Comparison of ENCODE assay signal across 27 mouse cellular contexts in the genomic region with DNA sequence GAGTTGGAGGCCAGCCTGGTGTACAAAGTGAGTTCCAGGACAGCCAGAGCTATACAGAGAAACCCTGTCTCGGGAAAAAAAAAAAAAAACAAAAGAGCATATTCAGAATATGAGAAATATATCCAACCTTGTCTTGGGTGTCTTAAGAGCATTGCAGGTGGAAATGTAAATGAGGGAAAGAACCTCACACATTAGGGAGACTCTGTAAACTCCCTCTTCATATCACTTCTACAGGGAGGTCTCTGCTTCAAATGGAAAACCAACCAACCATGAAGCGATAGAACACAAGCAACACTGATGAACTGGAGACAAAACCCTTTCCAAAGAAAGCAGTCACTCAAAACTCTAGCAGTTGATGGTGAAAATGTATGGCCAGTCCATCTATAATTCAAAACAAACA. TPM values are rescaled to one million over a fixed set of nuclear protein-coding genes. Genes with fewer than 3 reads are reported as not detected.
DNase-seq lines count a peak whose midpoint lies in the region; ATAC-seq and TF ChIP-seq lines count a peak whose summit lies in the region.
"Had no signal": no experiment of that assay in that cellular context is flagged by ENCODE, and none has a peak within 500 bp of the region (broad histone marks: within the 10 kb centered on the region; RNA-seq: fewer than 3 reads in every experiment).

No protein-coding gene starts in this region.

- H3K9me3 ChIP-seq in forebrain, embryonic 13.5 days (replicated peaks): no peaks in the 10 kb centered on the region
- no peaks in the 10 kb centered on the region for H3K9me3 ChIP-seq in forebrain, postnatal 0 days (ENCODE audit: low read length)
- H3K9me3 ChIP-seq in hindbrain, embryonic 15.5 days: no peaks in the 10 kb centered on the region
- H3K9me3 ChIP-seq in hindbrain, embryonic 16.5 days (ENCODE audit: control insufficient read depth, low read length): no peaks in the 10 kb centered on the region
- no peaks in the 10 kb centered on the region for H3K9me3 ChIP-seq in midbrain, embryonic 13.5 days
- no peaks in the 10 kb centered on the region for H3K9me3 ChIP-seq in midbrain, embryonic 11.5 days (ENCODE audit: control insufficient read depth, low read length)
- no peaks in the 10 kb centered on the region for H3K9me3 ChIP-seq in MEL (replicated peaks; ENCODE audit: insufficient read depth, low read length)
- H3K9me3 ChIP-seq: embryonic facial prominence, embryonic 10.5 days; embryonic facial prominence, embryonic 13.5 days; forebrain, embryonic 12.5 days; heart, embryonic 12.5 days had no signal

- H3K9ac ChIP-seq in forebrain, embryonic 13.5 days: no peak overlapping the region
- H3K9ac ChIP-seq in forebrain, postnatal 0 days: no peak overlapping the region
- no peak overlapping the region for H3K9ac ChIP-seq in hindbrain, embryonic 15.5 days
- H3K9ac ChIP-seq in hindbrain, embryonic 16.5 days (ENCODE audit: low read depth, low read length): no peak overlapping the region
- no peak overlapping the region for H3K9ac ChIP-seq in midbrain, embryonic 13.5 days (replicated peaks)
- H3K9ac ChIP-seq in midbrain, embryonic 11.5 days (ENCODE audit: low read length): no peak overlapping the region
- peak overlapping the region; percentile 96 for H3K9ac ChIP-seq in MEL (ENCODE audit: control insufficient read depth, low read depth, low read length, poor library complexity, severe bottlenecking)
- H3K9ac ChIP-seq: embryonic facial prominence, embryonic 13.5 days; heart, embryonic 12.5 days had no signal

- no peak overlapping the region for H3K4me3 ChIP-seq in forebrain, embryonic 13.5 days
- H3K4me3 ChIP-seq in forebrain, postnatal 0 days (ENCODE audit: low read depth, low read length): no peak overlapping the region
- H3K4me3 ChIP-seq in hindbrain, embryonic 15.5 days: no peak overlapping the region
- no peak overlapping the region for H3K4me3 ChIP-seq in hindbrain, embryonic 16.5 days (ENCODE audit: low read length)
- H3K4me3 ChIP-seq in midbrain, embryonic 13.5 days (replicated peaks): 0 out of 2 replicates have a peak overlapping the region, but pooled peaks have one; percentile 98
- H3K4me3 ChIP-seq in midbrain, embryonic 11.5 days (ENCODE audit: low read depth, low read length): no peak overlapping the region
- H3K4me3 ChIP-seq in MEL (ENCODE audit: control insufficient read depth in 1 of 2, insufficient read depth in 1 of 2, low read depth in 2 of 2, low read length in 2 of 2): no peak overlapping the region
- H3K4me3 ChIP-seq: heart, embryonic 12.5 days had no signal

- H3K79me2 ChIP-seq in MEL (ENCODE audit: control insufficient read depth, insufficient read depth, low read length, poor library complexity): peaks cover 66% of the 10 kb centered on the region

- ATAC-seq in forebrain, embryonic 13.5 days: no peak
- no peak for ATAC-seq in forebrain, postnatal 0 days
- ATAC-seq in hindbrain, embryonic 15.5 days (ENCODE audit: low FRiP score, low read depth): no peak
- no peak for ATAC-seq in hindbrain, embryonic 16.5 days
- no peak for ATAC-seq in midbrain, embryonic 13.5 days
- no peak for ATAC-seq in midbrain, embryonic 11.5 days (ENCODE audit: low FRiP score)
- ATAC-seq: activated CD4-positive, CD25-positive, alpha-beta regulatory T cell, adult 4 months; forebrain, embryonic 16.5 days had no signal

- 86% methylated on average over 2 of the region's 2 CpGs for WGBS in forebrain, embryonic 13.5 days
- 77% methylated on average over 2 of the region's 2 CpGs for WGBS in forebrain, postnatal 0 days
- 85% methylated on average over 2 of the region's 2 CpGs for WGBS in hindbrain, embryonic 15.5 days
- WGBS in hindbrain, embryonic 16.5 days: 76% methylated on average over 2 of the region's 2 CpGs
- WGBS in midbrain, embryonic 13.5 days: 90% methylated on average over 2 of the region's 2 CpGs
- WGBS in midbrain, embryonic 11.5 days: 90% methylated on average over 2 of the region's 2 CpGs

- 0 out of 2 replicates have a peak, but pooled peaks cover 6% of the 10 kb centered on the region for H3K36me3 ChIP-seq in forebrain, embryonic 13.5 days (ENCODE audit: poor library complexity, severe bottlenecking)
- H3K36me3 ChIP-seq in forebrain, postnatal 0 days (ENCODE audit: insufficient read depth): 0 out of 2 replicates have a peak, but pooled peaks cover 3% of the 10 kb centered on the region
- H3K36me3 ChIP-seq in hindbrain, embryonic 15.5 days: no peaks in the 10 kb centered on the region
- no peaks in the 10 kb centered on the region for H3K36me3 ChIP-seq in hindbrain, embryonic 16.5 days (ENCODE audit: control insufficient read depth, insufficient read depth, low read length)
- H3K36me3 ChIP-seq in midbrain, embryonic 13.5 days: peaks cover 7% of the 10 kb centered on the region; the same call in 1 of the 2 replicates
- H3K36me3 ChIP-seq in midbrain, embryonic 11.5 days (ENCODE audit: control insufficient read depth, insufficient read depth, low read length): no peaks in the 10 kb centered on the region
- peaks cover 10 to 54% of the 10 kb centered on the region in 2 experiments; a peak in 3 of 4 replicates for H3K36me3 ChIP-seq in MEL (ENCODE audit: control insufficient read depth in 1 of 2, insufficient read depth in 2 of 2, low read length in 2 of 2)
- H3K36me3 ChIP-seq: heart, embryonic 12.5 days had no signal

- TF ChIP-seq POLR2A in MEL (IDR thresholded peaks at IDR 0.05; ENCODE audit: control insufficient read depth in 1 of 2, insufficient read depth in 1 of 2, low read depth in 1 of 2, low read length in 2 of 2, poor library complexity in 1 of 2): no peak

- TF ChIP-seq RAD21 in MEL (IDR thresholded peaks at IDR 0.05; ENCODE audit: low read depth, low read length): no peak

- H3K27ac ChIP-seq in forebrain, embryonic 13.5 days: no peak overlapping the region
- no peak overlapping the region for H3K27ac ChIP-seq in forebrain, postnatal 0 days (ENCODE audit: low read depth, low read length)
- H3K27ac ChIP-seq in hindbrain, embryonic 15.5 days (replicated peaks): no peak overlapping the region
- H3K27ac ChIP-seq in hindbrain, embryonic 16.5 days (ENCODE audit: low read depth, low read length): no peak overlapping the region
- no peak overlapping the region for H3K27ac ChIP-seq in midbrain, embryonic 13.5 days
- H3K27ac ChIP-seq in midbrain, embryonic 11.5 days (ENCODE audit: low read depth, low read length): no peak overlapping the region
- H3K27ac ChIP-seq in MEL (ENCODE audit: control insufficient read depth, low read depth, low read length): peak overlapping the region; percentile 62; the same call in 1 of the 2 replicates
- H3K27ac ChIP-seq: embryonic facial prominence, embryonic 10.5 days; embryonic facial prominence, embryonic 13.5 days; forebrain, embryonic 12.5 days; gastrocnemius, adult 2 months had no signal

- H3K4me2 ChIP-seq in forebrain, embryonic 13.5 days: 0 out of 2 replicates have a peak overlapping the region, but pooled peaks have one; percentile 83
- H3K4me2 ChIP-seq in forebrain, postnatal 0 days (ENCODE audit: low read depth): no peak overlapping the region
- 0 out of 2 replicates have a peak overlapping the region, but pooled peaks have one; percentile 74 for H3K4me2 ChIP-seq in hindbrain, embryonic 15.5 days
- no peak overlapping the region for H3K4me2 ChIP-seq in hindbrain, embryonic 16.5 days (ENCODE audit: low read length)
- H3K4me2 ChIP-seq in midbrain, embryonic 13.5 days (replicated peaks): peak overlapping the region; percentile 68; the same call in 1 of the 2 replicates
- H3K4me2 ChIP-seq in midbrain, embryonic 11.5 days: no peak overlapping the region

- DNase-seq in forebrain, postnatal 0 days: no peak
- DNase-seq in midbrain, embryonic 11.5 days (ENCODE audit: low spot score, missing footprints): no peak
- DNase-seq in MEL (ENCODE audit: low read depth, low spot score): no peak
- no peak for DNase-seq in urinary bladder, postnatal 25 days (ENCODE audit: low spot score)
- DNase-seq: adrenal gland, adult 8-10 months; adrenal gland, postnatal 25 days; B cell, adult 2 months; cerebellum, adult 11-12 months; cerebellum, adult 8-10 months; cerebellum, postnatal 10 days; cerebellum, postnatal 36 days; embryo, embryonic 11 days; gastrocnemius, adult 2 months; gastrocnemius, postnatal 14 days; heart, adult 18-20 months; heart, postnatal 14 days; heart, postnatal 4 days had no signal

- TF ChIP-seq CTCF in forebrain, postnatal 0 days (IDR thresholded peaks at IDR 0.05; ENCODE audit: low read depth): no peak
- TF ChIP-seq CTCF in MEL (IDR thresholded peaks at IDR 0.05 in 2 of 3, conservative IDR thresholded peaks at IDR 0.05 in 1 of 3; ENCODE audit: control insufficient read depth in 1 of 3, insufficient read depth in 1 of 3, low read depth in 2 of 3, low read length in 3 of 3, poor library complexity in 1 of 3, severe bottlenecking in 1 of 3): no peak

- H3K27me3 ChIP-seq in forebrain, embryonic 13.5 days: no peaks in the 10 kb centered on the region
- H3K27me3 ChIP-seq in forebrain, postnatal 0 days (ENCODE audit: insufficient read depth, low read length): no peaks in the 10 kb centered on the region
- no peaks in the 10 kb centered on the region for H3K27me3 ChIP-seq in hindbrain, embryonic 15.5 days
- no peaks in the 10 kb centered on the region for H3K27me3 ChIP-seq in hindbrain, embryonic 16.5 days (replicated peaks; ENCODE audit: control insufficient read depth, insufficient read depth, low read length)
- no peaks in the 10 kb centered on the region for H3K27me3 ChIP-seq in midbrain, embryonic 13.5 days
- H3K27me3 ChIP-seq in midbrain, embryonic 11.5 days (ENCODE audit: control insufficient read depth, insufficient read depth, low read length): no peaks in the 10 kb centered on the region
- H3K27me3 ChIP-seq in MEL (ENCODE audit: control insufficient read depth in 1 of 2, insufficient read depth in 2 of 2, low read length in 2 of 2): no peaks in the 10 kb centered on the region
- H3K27me3 ChIP-seq: embryonic facial prominence, embryonic 13.5 days; forebrain, embryonic 12.5 days; heart, embryonic 12.5 days had no signal

- peaks cover 29% of the 10 kb centered on the region for H3K4me1 ChIP-seq in forebrain, embryonic 13.5 days
- H3K4me1 ChIP-seq in forebrain, postnatal 0 days (ENCODE audit: insufficient read depth): peaks cover 17% of the 10 kb centered on the region; the same call in 1 of the 2 replicates
- peaks cover 35% of the 10 kb centered on the region for H3K4me1 ChIP-seq in hindbrain, embryonic 15.5 days (replicated peaks)
- H3K4me1 ChIP-seq in hindbrain, embryonic 16.5 days (ENCODE audit: control insufficient read depth, insufficient read depth, low read depth, low read length): peaks cover 13% of the 10 kb centered on the region
- H3K4me1 ChIP-seq in midbrain, embryonic 13.5 days (replicated peaks): peaks cover 38% of the 10 kb centered on the region
- peaks cover 15% of the 10 kb centered on the region for H3K4me1 ChIP-seq in midbrain, embryonic 11.5 days (ENCODE audit: control insufficient read depth, insufficient read depth, low read length)
- peaks cover 20 to 38% of the 10 kb centered on the region in 2 experiments for H3K4me1 ChIP-seq in MEL (ENCODE audit: control insufficient read depth in 1 of 2, insufficient read depth in 2 of 2, low read length in 2 of 2)

- TF ChIP-seq EP300 in MEL (IDR thresholded peaks at IDR 0.05; ENCODE audit: low read depth in 1 of 2, low read length in 2 of 2): no peak

RNA-seq across cellular contexts. Expression of gene Sos1, which starts 2.6 kb away (rescaled TPM):
- 6.6 and 6.9 TPM in 2 replicates for polyA plus RNA-seq in forebrain, embryonic 13.5 days (2015; fragmentation: Nextera tagmentation; extraction: Ambion mirVana)
- total RNA-seq in forebrain, postnatal 0 days (2014; rRNA removed): 20.9 and 29.3 TPM in 2 replicates
- 3.3 and 5.2 TPM in 2 replicates for polyA plus RNA-seq in forebrain, postnatal 0 days (2015; fragmentation: Nextera tagmentation; extraction: Ambion mirVana)
- polyA plus RNA-seq in hindbrain, embryonic 15.5 days (2015; fragmentation: Nextera tagmentation; extraction: Ambion mirVana): 8.2 and 8.4 TPM in 2 replicates
- polyA plus RNA-seq in hindbrain, embryonic 16.5 days (2015; fragmentation: Nextera tagmentation; extraction: Ambion mirVana): 6.1 and 6.5 TPM in 2 replicates
- 7.2 and 7.3 TPM in 2 replicates for polyA plus RNA-seq in midbrain, embryonic 13.5 days (2015; fragmentation: Nextera tagmentation; extraction: Ambion mirVana)
- polyA plus RNA-seq in midbrain, embryonic 11.5 days (2014; fragmentation: Nextera tagmentation; extraction: Ambion mirVana): 8.6 and 8.9 TPM in 2 replicates
- 4.6 and 6.7 TPM in 2 replicates for total RNA-seq in MEL (2012; rRNA removed)
- polyA plus RNA-seq in MEL (2012; ENCODE audit: insufficient read depth in 1 of 2, insufficient read length in 2 of 2, low read depth in 1 of 2, low replicate concordance in 2 of 2, missing spikeins in 1 of 2): 10 to 100 TPM; 12.1 to 20.3 TPM

Comparison
In these comparisons a context has a peak if more than half of its experiments do, and no peak if none do; other contexts are left out.
1. H3K4me2 ChIP-seq: peak in forebrain, embryonic 13.5 days (single experiment), hindbrain, embryonic 15.5 days (single experiment) and midbrain, embryonic 13.5 days (single experiment); none in forebrain, postnatal 0 days (single experiment), hindbrain, embryonic 16.5 days (single experiment) and midbrain, embryonic 11.5 days (single experiment).